Mouse (Mus musculus) left cerebral cortex, postnatal 25 days (tissue): ENCODE measurements at regions not wholly inside any gene's neighbourhood (a gene's known extent, or its start where the extent isn't known, plus 50 kb on each side); places are given as distances from the start of the nearest gene placed in this dataset.
"Not testable (repeated sequence)": the region's sequence is repeated elsewhere in the genome, so short reads cannot be mapped to it uniquely, and the experiment has no call there.

Experiments
- DNase-seq, 2 experiments: peaks; one replicate each; pipeline ENCODE4 v3.0.0; 2022; ENCODE audit warnings: low spot score in 2 of 2, mixed read lengths in 1 of 2
- intact Hi-C: fragments of 180-260 bp; cut with DNase I; formaldehyde crosslinking; loops from one replicate; pipeline ENCODE4 v1.15.1; 2025

DNA sequence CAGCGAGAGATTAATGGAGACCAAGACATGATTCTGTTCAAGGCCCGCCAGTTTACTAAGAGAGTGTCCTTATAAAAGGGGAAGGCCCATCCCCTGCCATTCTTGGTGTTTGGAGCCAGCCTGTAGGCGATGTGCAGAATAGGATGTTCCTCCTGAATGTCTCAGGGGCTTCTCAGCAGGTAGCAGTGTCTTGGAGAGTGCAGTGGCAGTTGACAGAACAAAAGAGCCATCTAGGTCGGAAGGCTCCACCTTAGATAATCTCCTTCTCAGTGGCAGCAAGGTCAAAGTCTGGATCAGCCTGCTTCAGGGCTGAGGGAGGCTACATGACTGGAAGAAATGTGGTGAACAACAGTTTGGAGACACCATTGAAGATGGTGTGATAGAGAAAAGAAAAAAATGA, 171.7 kb downstream of the Diras2 start:
- DNase-seq, intact Hi-C loops: not testable (repeated sequence)

DNA sequence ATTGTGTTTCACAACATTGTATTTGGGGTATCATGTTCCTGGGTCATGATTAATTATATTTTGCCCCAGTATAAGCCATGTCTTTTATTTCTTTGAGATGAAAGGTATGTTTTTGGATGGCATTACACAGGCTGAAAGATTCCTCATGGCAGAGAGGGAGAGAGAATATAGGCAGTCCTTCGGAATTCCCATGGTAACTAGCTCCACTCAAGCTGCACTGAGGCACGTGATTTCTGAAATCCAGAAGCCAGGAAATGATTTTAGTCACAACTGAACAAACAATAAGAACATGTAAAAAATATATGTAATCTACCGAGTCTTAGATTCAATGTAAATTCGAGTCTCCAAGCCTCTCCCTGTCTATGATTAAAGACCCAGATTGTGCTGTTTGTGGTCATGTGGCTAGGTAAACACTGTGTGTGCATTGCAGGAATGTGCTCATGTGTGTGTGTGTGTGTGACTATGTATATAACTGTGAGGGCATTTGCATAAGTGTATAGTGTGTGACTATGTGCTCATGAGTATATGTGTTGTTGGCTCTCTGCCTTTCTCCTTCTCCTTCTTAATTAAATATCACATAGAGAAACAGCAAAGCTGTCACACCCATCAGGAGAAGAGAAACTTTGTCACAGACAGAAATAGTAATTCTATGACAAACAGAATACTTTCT, 169.8 kb downstream of the Diras2 start:
- DNase-seq: peak; percentile 20 to 29

DNA sequence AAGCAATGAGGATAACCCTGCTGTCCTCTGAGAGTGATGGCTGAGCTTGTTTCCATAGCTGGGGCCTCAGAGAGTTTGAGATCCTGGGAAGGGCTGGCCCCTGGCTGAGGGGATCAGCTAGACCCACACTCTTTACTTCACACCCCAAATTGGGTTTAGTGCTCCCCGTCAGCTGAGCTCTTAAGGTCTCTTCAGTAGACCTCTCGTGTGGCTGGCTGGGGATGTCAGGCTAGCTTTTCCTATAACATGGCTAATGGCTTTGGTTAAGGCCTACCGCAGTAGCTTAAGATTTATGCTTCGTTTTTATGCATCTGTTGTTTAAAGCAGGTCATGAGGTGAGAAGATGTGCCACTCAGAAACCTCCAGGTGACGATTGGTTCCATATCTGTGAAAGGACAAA, 168.8 kb downstream of the Diras2 start:
- no peak for DNase-seq
- intact Hi-C loops: no loop called here

More for the DNA sequence above, 169.8 kb downstream of the Diras2 start:
- intact Hi-C loops: no loop called here

DNA sequence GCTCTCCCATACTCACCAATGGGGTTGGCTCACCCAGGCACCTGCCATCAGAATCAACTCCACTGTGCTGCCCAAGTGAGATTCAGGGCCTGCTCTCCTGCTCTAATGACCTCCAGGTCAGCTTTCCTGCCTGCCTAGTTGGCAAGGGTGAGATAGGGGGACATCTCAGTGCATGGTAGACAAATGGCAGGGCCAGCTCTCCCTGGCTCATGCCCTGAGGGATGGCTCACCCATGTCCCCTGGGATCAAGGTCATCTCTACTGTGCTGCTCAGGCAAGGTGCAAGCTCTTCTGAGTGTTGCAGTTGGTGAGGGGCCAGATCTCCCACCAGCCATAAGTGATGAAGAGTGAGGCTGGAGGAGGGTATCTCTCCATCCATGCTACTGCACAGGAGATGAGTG, 161.2 kb downstream of the Diras2 start:
- no peak for DNase-seq
- intact Hi-C loops: no loop called here

DNA sequence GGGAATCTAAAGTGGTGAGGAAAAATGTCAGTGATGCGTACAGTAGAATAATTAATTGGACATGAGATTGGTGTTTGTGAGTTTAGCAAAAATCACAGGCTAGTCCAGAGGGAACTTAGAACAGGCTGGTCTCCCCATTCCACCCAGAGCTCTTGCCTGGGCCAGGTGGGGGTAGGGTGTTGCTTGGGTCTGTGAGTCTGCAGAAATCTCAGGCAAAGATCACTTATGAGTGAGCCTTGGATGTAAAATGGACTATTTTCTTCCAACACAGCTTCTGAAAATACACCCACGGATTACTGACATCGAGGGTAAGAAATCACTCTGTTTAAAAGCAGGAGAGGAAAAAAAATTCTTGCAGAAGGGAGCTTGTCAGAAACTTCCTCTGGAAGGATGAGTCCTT, 159.1 kb downstream of the Diras2 start:
- intact Hi-C loops: no loop called here
- peak in 1 of 2 experiments; percentile 36 for DNase-seq

DNA sequence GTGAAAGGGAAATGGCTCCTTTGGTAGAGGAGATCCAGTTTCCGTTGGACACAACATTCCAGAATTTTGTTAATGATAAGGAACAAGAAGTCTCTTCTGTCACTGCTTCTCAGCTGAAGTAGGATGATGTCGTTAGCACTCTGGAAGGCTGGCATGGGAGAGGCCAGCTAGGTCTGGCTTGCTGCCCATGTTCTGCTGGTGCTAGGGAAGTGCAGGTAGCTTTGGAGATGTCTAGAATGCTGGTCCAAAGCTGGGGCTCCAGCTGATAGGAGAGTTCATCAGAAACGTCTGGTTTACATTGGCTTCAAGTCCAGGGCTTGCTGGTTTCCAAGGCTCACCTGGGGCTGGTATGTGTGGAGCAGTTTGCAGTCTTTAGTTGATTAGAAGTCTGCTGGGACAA, 156.3 kb downstream of the Diras2 start:
- intact Hi-C loops: no loop called here
- no peak for DNase-seq

DNA sequence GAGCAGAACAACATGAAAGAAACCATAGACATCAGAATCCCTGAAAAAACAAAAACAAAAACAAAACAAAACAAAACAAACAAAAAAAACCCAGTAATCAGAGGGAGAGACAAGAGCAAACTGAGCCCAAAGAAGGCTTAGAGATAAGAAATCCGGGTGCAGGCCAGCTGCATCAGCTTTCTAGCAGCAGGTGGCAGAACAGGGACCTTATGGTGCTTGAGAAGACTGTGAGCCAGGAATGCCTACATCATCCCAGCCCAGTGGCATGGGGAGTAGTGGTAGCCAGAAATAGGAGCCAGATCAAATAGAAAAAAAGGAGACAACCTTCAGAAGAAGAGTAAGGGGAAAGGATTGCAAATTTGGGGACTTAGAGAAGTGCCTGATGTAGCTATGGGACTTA, 152.8 kb downstream of the Diras2 start:
- intact Hi-C loops: no loop called here

DNA sequence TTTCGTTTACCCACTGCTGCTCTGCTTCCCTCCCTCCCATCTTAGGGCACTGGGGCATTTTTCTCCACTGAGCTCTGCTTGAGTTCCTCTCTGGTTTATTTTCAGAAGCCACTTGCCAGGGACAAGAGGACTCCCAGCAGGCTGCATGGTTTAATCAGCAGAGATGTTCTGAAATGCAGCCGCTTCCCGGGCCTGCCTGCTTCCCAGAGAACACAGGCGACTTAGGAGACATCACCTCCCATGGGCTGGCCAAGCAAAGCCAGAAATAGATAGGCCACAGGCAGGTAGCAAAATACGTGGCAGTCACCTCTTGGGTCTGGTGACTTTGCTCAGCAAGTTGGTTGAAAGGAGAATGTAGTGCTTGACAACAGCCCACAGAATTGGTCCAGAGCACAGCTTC, 141.8 kb downstream of the Diras2 start:
- DNase-seq: no peak
- intact Hi-C loops: no loop called here

More for the DNA sequence above, 152.8 kb downstream of the Diras2 start:
- DNase-seq: no peak

DNA sequence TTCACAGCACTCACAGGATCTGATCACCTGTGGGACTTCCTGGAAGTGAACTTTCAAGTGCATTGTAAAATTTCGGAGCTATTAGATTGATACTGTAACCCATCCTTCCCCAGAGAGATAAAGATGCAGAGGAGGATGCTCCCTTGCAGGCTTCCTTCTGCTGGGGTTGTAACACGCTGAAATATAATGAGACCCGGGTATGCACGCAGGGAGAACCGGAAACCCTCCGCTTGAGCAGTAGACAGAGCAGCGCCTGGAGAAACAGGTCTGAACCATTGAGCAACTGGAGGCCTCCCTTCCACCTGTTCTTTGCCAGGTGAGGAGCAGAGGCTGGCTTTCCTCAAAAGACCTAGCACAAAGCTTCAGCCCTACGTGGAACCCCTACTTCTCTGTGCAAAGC, 135.3 kb downstream of the Diras2 start:
- intact Hi-C loops: no loop called here
- DNase-seq: no peak

DNA sequence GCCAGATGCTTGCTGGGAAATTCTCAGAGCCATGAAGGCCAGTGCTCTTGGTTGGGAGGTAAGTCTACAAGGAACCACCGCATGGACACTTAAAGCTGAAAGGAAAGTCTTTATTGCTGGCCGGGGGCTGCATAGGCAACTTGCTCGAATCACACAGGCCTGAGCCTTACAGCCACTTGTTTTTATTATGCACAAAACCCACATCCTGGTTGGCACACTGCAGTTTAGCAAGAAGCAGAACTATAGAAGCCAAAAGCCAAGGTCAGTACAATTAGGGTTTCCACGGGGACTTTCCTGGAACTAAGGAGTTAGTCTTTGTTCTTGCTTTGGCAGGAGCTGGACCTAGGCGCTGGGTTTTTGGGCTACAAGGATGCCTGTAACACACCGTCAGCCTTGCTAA, 132.7 kb downstream of the Diras2 start:
- DNase-seq: no peak
- intact Hi-C loops: no loop called here

DNA sequence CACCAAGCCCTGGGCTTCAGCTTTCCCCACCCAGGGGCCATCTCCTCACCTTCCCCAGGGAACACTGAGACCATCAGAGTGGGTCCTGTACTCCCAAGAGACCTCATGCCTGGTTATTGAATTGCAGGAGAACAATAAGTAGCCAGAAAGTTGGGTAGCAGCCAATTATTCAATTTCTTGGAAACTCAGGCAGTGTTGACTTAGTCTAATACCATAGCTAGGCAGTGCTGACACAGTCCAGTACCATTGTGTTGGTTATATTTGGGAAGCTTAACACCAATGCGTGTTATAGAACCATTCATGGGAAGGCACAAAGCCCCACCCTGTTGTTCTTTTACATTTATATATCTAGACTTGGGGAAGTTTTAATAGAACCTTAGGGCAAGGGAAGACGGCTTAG, 131.9 kb downstream of the Diras2 start:
- DNase-seq: no peak
- intact Hi-C loops: no loop called here

DNA sequence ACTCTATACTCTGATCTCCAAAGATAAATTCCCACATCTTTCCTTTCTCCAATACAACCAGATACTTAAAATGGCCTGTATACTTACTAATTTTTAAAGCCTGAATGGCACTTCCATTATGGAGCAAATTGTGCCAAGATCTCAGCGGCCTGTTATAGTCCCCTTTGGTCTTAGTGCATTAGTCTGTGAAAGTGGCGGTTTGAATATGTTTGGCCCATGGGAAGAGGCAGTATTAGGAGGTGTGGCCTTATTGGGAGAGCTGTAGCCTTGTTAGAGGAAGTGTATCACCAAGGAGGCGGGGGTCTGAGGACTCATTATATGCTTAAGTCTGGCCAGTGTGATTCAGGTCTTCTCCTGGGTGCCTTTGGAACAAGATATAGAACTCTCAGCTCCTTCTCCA, 127.3 kb downstream of the Diras2 start:
- intact Hi-C loops: no loop called here
- no peak for DNase-seq

DNA sequence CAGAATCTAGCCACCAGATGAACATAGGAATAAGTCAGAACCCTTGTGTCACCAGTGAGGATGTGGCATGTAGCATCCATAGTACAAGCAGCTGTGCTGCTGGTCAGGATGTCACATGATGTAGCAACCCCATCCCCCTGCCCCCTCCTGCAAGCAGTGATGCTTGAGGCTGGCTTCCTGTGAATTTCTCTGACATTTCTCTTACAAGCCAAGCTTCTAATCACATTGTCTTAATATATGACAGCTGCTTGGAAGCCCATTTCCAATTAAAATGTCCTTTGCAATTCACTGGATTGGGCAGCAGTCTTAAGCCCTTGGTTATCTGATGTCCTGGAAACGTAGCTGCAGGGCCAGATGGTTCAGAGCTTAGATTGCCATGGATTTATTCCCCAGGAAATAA, 114.8 kb downstream of the Diras2 start:
- intact Hi-C loops: no loop called here
- no peak for DNase-seq

DNA sequence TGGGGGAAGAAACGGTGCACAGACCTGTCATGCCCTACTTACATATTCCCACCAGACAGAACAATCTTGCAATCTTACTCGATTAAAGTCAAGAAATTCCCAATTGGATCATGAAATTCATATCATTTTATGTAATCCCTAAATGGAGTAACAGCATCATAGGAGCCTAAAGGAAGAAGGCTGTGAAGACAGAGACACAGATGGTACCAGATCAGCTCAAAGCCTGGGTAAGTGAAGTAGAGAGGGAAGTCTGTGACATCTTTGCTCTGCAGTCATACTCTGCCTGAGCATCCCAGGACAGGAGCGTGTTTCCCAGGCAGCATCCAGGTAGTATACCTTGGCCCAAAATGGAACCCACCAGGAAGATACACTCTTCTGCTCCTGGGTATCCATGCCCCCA, 108.6 kb downstream of the Diras2 start:
- peak in 1 of 2 experiments; percentile 31 for DNase-seq
- intact Hi-C loops: no loop called here

DNA sequence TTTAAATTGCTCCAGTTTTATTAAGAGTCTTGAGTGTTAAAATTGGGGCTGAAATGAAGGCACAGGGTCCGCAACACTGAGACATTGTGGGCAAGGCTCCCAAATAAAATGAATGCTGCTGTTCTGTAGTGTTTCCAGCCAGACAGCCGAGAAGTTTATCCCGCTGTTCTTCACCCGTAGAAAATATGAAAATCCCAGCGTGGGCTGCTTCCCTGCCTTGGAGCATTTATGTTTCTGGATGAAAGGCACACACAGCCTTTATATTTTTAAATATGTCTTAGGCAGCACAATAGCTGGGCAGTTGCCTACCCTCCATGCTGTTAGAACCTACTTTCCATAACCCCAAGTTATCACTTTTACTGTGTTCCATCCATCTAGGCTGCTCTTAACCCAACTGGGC, 102.6 kb downstream of the Diras2 start:
- intact Hi-C loops: no loop called here

DNA sequence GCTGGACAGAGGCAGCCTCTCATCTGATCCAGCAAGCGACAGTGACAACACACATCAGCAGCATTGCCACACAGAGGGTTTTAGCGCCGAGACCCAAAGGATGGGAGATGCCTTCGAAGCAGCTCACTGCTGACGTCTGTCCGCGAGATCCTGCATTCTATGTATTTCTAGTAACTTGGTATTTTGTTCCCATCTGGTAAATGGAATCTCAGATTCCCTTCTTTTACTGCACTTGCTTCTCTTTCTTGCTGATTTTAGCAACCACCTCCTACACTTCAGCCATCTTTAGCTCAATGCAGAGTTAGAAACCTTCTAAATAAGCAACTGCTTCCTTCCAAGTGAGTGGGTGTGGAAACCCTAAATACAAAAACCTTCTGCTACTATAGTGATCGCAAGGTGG, 94.3 kb downstream of the Diras2 start:
- intact Hi-C loops: loop anchor here (1.0 kb wide), 1 partner anchor 9 kb away; no protein-coding TSS in a partner anchor
- DNase-seq: peak; percentile 52 to 93

More for the DNA sequence above, 102.6 kb downstream of the Diras2 start:
- peak in 1 of 2 experiments; percentile 59 for DNase-seq

DNA sequence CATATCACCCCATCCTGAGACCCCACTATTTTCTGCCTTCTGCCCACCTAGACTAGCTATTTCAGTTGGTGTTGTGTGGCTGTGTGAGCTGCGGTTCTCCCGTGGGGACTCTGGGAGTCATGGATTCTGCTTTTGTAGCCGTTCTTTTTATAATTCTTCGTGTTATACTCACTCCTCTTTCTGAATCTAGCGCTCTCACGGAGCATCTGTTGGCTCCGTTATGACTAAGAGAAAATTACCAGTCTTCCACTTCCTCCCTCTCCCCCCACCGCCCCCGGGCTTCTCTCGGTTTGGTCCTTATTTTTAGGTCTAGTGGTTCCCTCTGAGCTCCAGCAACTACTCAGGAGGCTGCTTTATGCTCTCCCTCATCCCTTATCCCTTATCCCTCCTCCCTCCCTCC, 85.6 kb downstream of the Diras2 start:
- peak; percentile 68 to 96 for DNase-seq
- intact Hi-C loops: loop anchor here (1.0 to 5.0 kb wide), 5 partner anchors 9 to 170 kb away; partner anchors contain the start of gene Diras2

DNA sequence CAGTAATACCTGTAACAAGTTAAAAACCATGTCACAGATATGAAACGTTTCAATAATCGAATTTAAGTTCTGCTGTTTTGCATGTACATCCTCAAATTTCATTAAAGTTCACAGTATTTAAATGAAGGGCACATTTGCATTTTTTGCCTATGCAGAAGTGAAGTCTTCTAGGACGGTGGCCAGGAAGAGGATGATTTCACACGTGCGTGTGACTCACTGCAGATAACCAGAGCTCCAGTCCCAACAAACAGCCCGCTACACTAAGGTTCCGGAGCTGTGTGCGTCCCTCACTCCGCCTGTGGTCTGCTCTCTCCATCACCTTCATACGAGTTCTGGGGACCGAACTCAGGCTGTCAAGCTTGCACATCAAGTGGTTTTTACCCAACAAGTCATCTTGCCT, 82.2 kb downstream of the Diras2 start:
- intact Hi-C loops: loop anchor here (5.0 kb wide), 1 partner anchor 53 kb away; no protein-coding TSS in a partner anchor
- DNase-seq: peak in 1 of 2 experiments; percentile 45

DNA sequence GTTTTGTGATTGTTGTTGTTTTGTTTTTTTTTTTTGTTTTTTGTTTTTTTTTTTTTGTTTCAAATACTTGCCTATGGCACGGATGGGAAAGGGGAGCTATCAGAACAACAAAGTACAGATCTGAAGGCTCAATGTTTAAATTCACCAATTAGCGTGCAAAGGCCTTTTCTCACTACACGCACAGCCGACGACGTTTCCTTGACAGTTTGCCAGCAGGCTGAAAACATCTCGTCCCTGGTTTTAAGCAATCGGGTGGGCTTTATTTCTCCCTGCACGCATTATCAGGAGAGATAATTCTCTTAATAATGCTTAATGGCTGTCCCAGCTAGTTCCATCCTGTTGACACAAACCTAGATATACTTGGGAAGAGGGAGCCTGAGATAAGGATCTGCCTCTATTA, 79.6 kb downstream of the Diras2 start:
- intact Hi-C loops: no loop called here
- no peak for DNase-seq

DNA sequence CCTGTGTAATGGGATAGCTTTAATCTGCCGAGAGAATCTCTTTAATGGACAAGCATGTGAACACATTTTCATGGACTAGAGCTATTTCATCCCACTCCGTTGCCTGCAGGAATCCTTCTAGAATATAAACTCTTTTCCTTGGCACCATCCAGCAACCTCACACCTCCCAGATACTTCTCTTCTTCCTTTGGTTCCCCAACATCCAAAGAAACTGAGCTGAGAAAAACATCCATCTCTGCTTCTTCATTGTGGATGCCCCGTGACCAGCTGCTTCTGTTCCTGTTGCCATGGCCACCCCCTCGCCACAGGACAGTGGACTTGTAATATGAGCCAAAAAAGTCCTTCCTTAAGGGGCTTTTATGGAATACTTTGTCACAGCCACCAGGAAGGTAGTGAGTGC, 78.8 kb downstream of the Diras2 start:
- intact Hi-C loops: no loop called here
- DNase-seq: peak in 1 of 2 experiments; percentile 58
